Mouse (Mus musculus) embryonic facial prominence, embryonic 14.5 days (tissue): ENCODE results near the gene Gli2. TPM values are rescaled to one million over a fixed set of nuclear protein-coding genes. Genes with fewer than 3 reads are reported as not detected.
A peak's percentile ranks its signal among the peaks of the same experiment; 100 is the strongest.

Experiments
- ATAC-seq: fragments of 200-750 bp; cut with Nextera tagmentation; 2 replicates; pipeline ENCODE4 v1.8.0; 2017; ENCODE audit warnings: low read depth, moderate number of reproducible peaks, moderate TSS enrichment
- DNase-seq: peaks from one replicate; pipeline ENCODE4 v3.0.0-alpha.2; 2015; ENCODE audit warnings: low spot score
- H3K27ac ChIP-seq: fragments of 300-500 bp; sonication (generic); replicated peaks from 2 replicates; pipeline ENCODE4 v1.5.1; 2014; ENCODE audit warnings: low read depth, mild to moderate bottlenecking, low read length, moderate library complexity
- H3K27me3 ChIP-seq: fragments of 300-500 bp; sonication (generic); replicated peaks from 2 replicates; pipeline ENCODE4 v1.6.1; 2014; ENCODE audit warnings: low read length; ENCODE audit not compliant: control insufficient read depth, insufficient read depth
- H3K36me3 ChIP-seq: fragments of 300-500 bp; sonication (generic); 2 replicates; pipeline ENCODE4 v1.6.1; 2014; ENCODE audit warnings: low read length, mixed read lengths; ENCODE audit not compliant: control insufficient read depth, insufficient read depth
- H3K4me1 ChIP-seq: fragments of 300-500 bp; sonication (generic); 2 replicates; pipeline ENCODE4 v1.6.1; 2014; ENCODE audit warnings: antibody characterized with exemption, low read length; ENCODE audit not compliant: control insufficient read depth, insufficient read depth
- H3K4me2 ChIP-seq: fragments of 300-500 bp; sonication (generic); 2 replicates; pipeline ENCODE4 v1.6.1; 2014; ENCODE audit warnings: low read depth, mild to moderate bottlenecking, low read length, moderate library complexity, mixed read lengths
- H3K4me3 ChIP-seq: fragments of 300-500 bp; sonication (generic); 2 replicates; pipeline ENCODE4 v1.5.1; 2014; ENCODE audit warnings: low read depth, mild to moderate bottlenecking, low read length
- H3K9ac ChIP-seq: fragments of 300-500 bp; sonication (generic); 2 replicates; pipeline ENCODE4 v1.6.1; 2014; ENCODE audit warnings: low read depth, mild to moderate bottlenecking, low read length, moderate library complexity, mixed read lengths
- H3K9me3 ChIP-seq: fragments of 300-500 bp; sonication (generic); 2 replicates; pipeline ENCODE4 v1.6.1; 2016; ENCODE audit warnings: low read length; ENCODE audit not compliant: control insufficient read depth
- WGBS: fragments of 180-500 bp; shearing (Covaris S2); extraction: QIAGEN DNeasy Blood & Tissue Kit; methylation state at CpG from one replicate; pipeline ENCODE4 v1.1.7; 2014; 5-methylcytosine and 5-hydroxymethylcytosine counted together
- polyA plus RNA-seq: library from polyadenylated mRNA; unstranded; fragments of >200 nt; fragmentation: Nextera tagmentation; extraction: Ambion mirVana; gene quantifications from 2 replicates; pipeline ENCODE4 v1.2.1, GENCODE M21; 2014

The Gli2 gene
- polyA plus RNA-seq, 1 experiment from 2014 or later = 15.1 TPM

DNA sequence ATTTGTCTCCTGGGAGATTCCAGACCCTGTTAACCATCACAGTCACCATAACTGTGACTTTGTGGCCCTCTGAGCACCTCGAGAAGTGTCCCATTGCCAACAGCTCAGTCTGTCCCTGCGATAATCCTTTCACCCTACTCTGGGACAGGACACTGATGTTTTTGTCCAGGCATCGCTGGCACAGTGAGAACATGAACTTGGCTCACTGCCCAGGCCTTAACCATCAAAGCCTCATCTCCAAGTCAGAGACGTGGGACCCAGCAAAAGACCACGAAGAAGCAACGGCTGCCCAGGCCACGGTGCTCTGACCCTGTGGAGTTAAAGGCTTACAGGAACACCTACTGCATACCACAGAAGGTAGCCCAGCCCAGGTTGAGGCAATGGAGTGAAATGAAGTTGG, 72.8 kb downstream of the Gli2 start:
- H3K27ac ChIP-seq = peak overlapping the region; percentile 40; the same call in 1 of the 2 replicates
- peak; percentile 46 for DNase-seq

DNA sequence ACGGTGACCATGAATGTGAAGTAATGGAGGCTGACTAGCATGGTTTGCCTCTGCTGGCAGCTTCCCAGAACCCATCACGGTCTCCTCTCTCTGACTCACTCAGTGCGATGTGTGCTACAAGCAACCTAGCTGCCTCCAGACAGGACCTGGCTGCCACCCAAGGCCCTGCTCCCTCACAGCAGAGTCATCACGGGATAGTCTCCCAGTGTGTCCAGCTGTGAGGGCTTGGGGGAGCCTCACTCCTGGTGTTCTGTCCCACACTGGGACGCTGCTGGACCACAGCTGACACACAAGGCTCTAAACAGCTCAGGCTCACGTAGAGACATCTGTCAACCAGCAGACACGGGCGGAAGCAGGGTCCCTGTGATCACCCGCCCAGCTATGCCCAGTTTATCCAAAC, 76.8 kb downstream of the Gli2 start:
- no peak overlapping the region for H3K4me3 ChIP-seq

More for the DNA sequence above, 72.8 kb downstream of the Gli2 start:
- H3K9me3 ChIP-seq = no peaks in the 10 kb centered on the region
- H3K27me3 ChIP-seq = no peaks in the 10 kb centered on the region
- H3K4me3 ChIP-seq = no peak overlapping the region
- H3K4me1 ChIP-seq = peaks cover 66% of the 10 kb centered on the region
- no peak for ATAC-seq
- H3K36me3 ChIP-seq = no peaks in the 10 kb centered on the region
- no peak overlapping the region for H3K4me2 ChIP-seq
- peak overlapping the region; percentile 53; the same call in 1 of the 2 replicates for H3K9ac ChIP-seq
- WGBS = 55% methylated on average over 7 of the region's 7 CpGs

DNA sequence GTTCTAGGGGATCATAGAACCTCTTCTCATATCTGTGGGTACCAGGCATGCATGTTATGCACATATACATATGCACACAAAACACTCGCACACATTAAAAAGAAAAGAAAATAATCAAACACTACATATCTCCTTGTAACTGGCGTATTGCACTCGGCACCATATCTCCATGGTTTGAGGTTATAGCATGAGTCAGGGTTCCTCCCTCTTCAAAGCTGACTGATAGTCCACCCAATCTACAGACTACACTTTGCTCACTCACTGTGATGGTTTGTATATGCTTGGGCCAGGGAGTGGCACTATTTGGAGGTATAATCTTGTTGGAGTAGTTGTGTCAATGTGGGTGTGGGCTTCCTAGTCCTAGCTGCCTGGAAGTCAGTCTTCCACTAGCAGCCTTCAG, 78.0 kb downstream of the Gli2 start:
- H3K9ac ChIP-seq = no peak overlapping the region
- DNase-seq = no peak
- H3K27me3 ChIP-seq = no peaks in the 10 kb centered on the region
- peaks cover 19% of the 10 kb centered on the region for H3K4me1 ChIP-seq
- H3K36me3 ChIP-seq = peaks cover 38% of the 10 kb centered on the region
- no peak overlapping the region for H3K4me3 ChIP-seq
- H3K9me3 ChIP-seq = no peaks in the 10 kb centered on the region
- ATAC-seq = no peak
- WGBS = 92% methylated on average over 3 of the region's 3 CpGs
- H3K27ac ChIP-seq = no peak overlapping the region
- no peak overlapping the region for H3K4me2 ChIP-seq

More for the DNA sequence above, 76.8 kb downstream of the Gli2 start:
- ATAC-seq (peak; percentile 64), DNase-seq (peak; percentile 88)
- 41% methylated on average over 7 of the region's 9 CpGs for WGBS
- Histone ChIP-seq H3K36me3 (peaks cover 26% of the 10 kb centered on the region), H3K9ac (no peak overlapping the region), H3K27me3 (no peaks in the 10 kb centered on the region), H3K9me3 (no peaks in the 10 kb centered on the region), H3K27ac (peak overlapping the region; percentile 18), H3K4me1 (peaks cover 31% of the 10 kb centered on the region), H3K4me2 (no peak overlapping the region)

DNA sequence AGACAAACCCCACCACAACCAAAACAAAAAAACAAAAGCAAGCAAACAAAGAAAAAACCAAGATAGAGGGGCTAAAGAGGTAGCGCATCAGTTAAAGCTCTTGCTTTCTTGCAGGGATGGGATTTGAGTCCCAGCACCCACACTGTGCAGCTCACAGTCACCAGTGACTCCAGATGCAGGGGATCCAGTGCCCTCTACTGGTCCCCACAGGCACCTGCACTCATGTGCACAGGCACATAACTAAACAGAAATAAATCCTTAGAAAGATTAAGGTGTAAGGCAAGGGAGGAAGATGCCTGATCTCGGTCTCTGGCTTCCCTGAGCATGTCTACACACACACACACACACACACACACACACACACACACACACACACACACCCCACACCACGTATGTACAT, 83.4 kb downstream of the Gli2 start:
- H3K36me3 ChIP-seq = peaks cover 47% of the 10 kb centered on the region
- H3K4me3 ChIP-seq = no peak overlapping the region
- peaks cover 6% of the 10 kb centered on the region; the same call in 1 of the 2 replicates for H3K4me1 ChIP-seq
- H3K27me3 ChIP-seq = no peaks in the 10 kb centered on the region
- 97% methylated on average over 3 of the region's 3 CpGs for WGBS
- ATAC-seq (no peak), DNase-seq (no peak)
- no peak overlapping the region for H3K4me2 ChIP-seq
- no peak overlapping the region for H3K9ac ChIP-seq
- H3K9me3 ChIP-seq = no peaks in the 10 kb centered on the region
- no peak overlapping the region for H3K27ac ChIP-seq

DNA sequence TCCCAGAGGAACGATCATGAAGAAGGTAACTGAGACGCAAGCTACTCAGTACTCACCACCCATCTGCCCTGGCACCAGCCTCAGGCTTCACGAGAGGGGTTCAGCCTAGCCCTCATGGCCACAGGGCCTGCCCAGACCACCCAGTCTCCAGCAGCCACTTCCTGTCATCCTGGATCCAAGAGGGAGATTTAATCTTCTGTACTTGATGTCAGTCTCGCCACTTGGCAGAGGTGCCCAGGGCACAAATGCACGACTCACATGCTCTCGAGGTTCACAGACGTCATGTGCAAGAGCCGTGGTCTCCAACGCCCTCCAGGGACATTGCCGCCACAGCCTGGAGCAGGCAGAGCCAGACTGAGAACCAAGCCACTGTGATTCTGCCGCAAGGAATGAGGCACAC, 84.0 kb downstream of the Gli2 start:
- Histone ChIP-seq H3K9me3 (no peaks in the 10 kb centered on the region), H3K36me3 (peaks cover 53% of the 10 kb centered on the region), H3K9ac (no peak overlapping the region), H3K4me2 (no peak overlapping the region), H3K27me3 (no peaks in the 10 kb centered on the region), H3K4me1 (peaks cover 6% of the 10 kb centered on the region; the same call in 1 of the 2 replicates), H3K4me3 (no peak overlapping the region), H3K27ac (no peak overlapping the region)
- ATAC-seq = no peak
- DNase-seq = peak; percentile 13
- WGBS = 56% methylated on average over 11 of the region's 11 CpGs

DNA sequence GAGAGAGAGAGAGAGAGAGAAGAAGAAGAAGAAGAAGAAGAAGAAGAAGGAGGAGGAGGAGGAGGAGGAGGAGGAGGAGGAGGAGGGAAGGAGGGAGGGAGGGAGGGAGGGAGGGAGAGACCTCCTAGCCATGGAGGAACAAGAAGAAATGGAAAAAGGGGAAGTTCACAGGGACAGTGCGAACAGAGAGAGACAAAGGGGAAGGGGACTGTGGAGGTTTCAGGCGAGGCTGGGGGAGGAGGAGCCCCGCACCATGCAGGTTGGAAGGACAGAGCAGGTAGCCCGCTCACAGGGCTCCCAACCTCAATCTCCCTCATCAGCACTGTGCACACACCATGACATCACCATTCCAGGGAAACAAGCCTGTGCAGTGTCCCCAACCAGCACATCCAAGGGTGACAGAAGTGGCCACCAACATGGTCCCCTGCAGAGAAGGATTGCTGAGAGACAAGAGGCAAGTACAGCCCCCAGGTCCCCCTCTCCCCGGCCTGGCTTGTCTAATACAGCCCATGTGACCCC, 84.7 kb downstream of the Gli2 start:
- no peak overlapping the region for H3K27ac ChIP-seq
- WGBS = 80% methylated on average over 5 of the region's 5 CpGs
- no peak overlapping the region for H3K4me3 ChIP-seq
- H3K4me2 ChIP-seq = no peak overlapping the region
- H3K9me3 ChIP-seq = no peaks in the 10 kb centered on the region
- DNase-seq (no peak), ATAC-seq (0 out of 2 replicates have a peak, but pooled peaks have one; percentile 42)
- peaks cover 6% of the 10 kb centered on the region; the same call in 1 of the 2 replicates for H3K4me1 ChIP-seq
- H3K9ac ChIP-seq = no peak overlapping the region
- peaks cover 49% of the 10 kb centered on the region for H3K36me3 ChIP-seq
- no peaks in the 10 kb centered on the region for H3K27me3 ChIP-seq

DNA sequence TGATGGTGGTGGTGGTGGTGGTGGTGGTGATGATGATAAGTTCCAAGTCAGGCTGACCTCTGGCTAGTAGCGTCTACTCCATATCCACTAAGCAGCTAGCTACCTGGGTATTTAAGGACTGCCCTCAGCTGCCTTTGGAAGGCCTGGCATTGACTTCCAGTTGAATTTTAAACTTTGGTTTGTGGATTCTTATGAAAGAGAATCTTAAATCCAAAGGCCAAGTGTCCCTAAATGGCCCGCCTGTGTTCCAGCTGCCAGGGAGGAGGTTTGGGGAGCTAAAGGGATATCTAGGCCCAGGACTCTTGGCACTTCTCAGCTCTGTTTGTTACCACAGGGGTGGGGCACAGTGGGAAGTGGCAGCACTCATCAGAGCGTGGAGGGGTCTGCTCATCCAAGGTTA, 85.4 kb downstream of the Gli2 start:
- peaks cover 6% of the 10 kb centered on the region; the same call in 1 of the 2 replicates for H3K4me1 ChIP-seq
- H3K4me2 ChIP-seq = no peak overlapping the region
- ATAC-seq (no peak), DNase-seq (no peak)
- H3K27me3 ChIP-seq = no peaks in the 10 kb centered on the region
- no peaks in the 10 kb centered on the region for H3K9me3 ChIP-seq
- H3K9ac ChIP-seq = no peak overlapping the region
- WGBS = 83% methylated on average over 3 of the region's 3 CpGs
- no peak overlapping the region for H3K4me3 ChIP-seq
- H3K27ac ChIP-seq = no peak overlapping the region
- peaks cover 42% of the 10 kb centered on the region for H3K36me3 ChIP-seq

DNA sequence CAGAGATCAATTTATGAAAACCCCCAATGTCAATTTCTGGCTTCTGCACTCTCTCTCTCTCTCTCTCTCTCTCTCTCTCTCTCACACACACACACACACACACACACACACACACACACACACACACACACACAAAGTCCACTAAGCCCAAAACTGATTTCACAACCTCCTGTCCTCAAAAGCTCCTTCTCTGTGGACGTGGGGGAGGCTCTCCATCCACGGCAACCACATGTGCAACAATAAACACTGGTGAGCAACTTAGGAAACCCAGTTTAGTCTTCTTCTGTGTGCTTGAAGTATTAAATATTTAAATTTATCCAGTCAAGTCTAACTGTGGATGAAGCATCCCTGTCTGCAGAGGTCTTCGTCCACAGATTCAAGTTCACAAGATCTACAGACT, 86.1 kb downstream of the Gli2 start:
- H3K9ac ChIP-seq = no peak overlapping the region
- 73% methylated on average over 3 of the region's 3 CpGs for WGBS

DNA sequence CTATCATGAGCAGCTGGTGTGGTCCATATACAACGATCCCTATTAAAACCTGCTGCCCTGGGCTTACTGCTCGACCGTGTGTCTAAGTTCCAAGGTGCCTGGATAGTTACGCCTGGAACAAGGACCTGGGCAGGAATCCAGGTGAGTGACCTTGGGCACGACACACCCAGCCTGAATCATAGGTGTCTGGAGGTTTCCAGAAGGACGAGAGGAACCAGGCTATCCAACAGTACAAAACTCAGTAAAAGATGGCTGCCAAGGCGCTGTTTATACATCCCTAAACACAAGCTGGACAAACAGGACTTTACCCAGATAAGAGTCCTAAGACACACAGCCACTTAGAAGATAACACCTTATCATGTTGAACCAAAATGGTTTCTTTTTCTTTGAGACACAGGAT, 94.8 kb downstream of the Gli2 start:
- no peak for ATAC-seq
- Histone ChIP-seq H3K4me3 (no peak overlapping the region), H3K27ac (no peak overlapping the region), H3K4me1 (peaks cover 32% of the 10 kb centered on the region), H3K27me3 (no peaks in the 10 kb centered on the region), H3K36me3 (0 out of 2 replicates have a peak, but pooled peaks cover 8% of the 10 kb centered on the region), H3K9me3 (no peaks in the 10 kb centered on the region), H3K9ac (no peak overlapping the region), H3K4me2 (no peak overlapping the region)
- whole genome bisulfite sequencing = 86% methylated on average over 7 of the region's 7 CpGs
- DNase-seq = no peak

More for the DNA sequence above, 86.1 kb downstream of the Gli2 start:
- Histone ChIP-seq H3K4me1 (peaks cover 6% of the 10 kb centered on the region; the same call in 1 of the 2 replicates), H3K9me3 (no peaks in the 10 kb centered on the region), H3K27ac (no peak overlapping the region), H3K27me3 (no peaks in the 10 kb centered on the region), H3K36me3 (peaks cover 38% of the 10 kb centered on the region), H3K4me3 (no peak overlapping the region), H3K4me2 (no peak overlapping the region)
- DNase-seq (no peak), ATAC-seq (no peak)
